10 mouse cellular contexts compared by ENCODE assay signal in the genomic region with DNA sequence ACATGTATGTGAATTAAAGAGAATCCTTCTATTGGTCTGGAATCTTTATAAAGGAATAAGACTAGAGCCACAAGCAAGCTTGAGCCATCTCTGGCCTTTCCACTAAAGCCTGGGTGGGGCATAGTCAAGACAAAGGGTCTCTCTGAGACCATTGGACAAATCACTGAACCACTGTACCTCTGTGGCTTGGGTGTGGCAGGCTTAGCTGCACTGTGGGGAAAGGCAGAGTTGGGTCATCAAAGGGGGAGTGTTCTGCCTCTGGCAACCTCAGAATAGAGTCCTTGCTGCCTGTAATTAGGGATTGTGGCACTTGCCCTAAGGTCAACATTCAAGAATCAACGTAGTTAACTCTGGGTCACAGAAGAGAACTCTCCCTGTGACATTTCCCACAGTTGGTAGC. TPM values are rescaled to one million over a fixed set of nuclear protein-coding genes. Genes with fewer than 3 reads are reported as not detected.
DNase-seq lines count a peak whose midpoint lies in the region; ATAC-seq lines count a peak whose summit lies in the region.
"Had no signal": no experiment of that assay in that cellular context is flagged by ENCODE, and none has a peak within 500 bp of the region (broad histone marks: within the 10 kb centered on the region; RNA-seq: fewer than 3 reads in every experiment).

No protein-coding gene starts in this region.

- peak overlapping the region; percentile 27 for H3K9ac ChIP-seq in liver, embryonic 13.5 days

- DNase-seq in spleen, postnatal 36 days (ENCODE audit: low spot score in 2 of 2) = peak; percentile 78 to 80
- DNase-seq in spleen, postnatal 14 days (ENCODE audit: low spot score in 2 of 2) = no peak
- no peak for DNase-seq in liver, embryonic 13.5 days
- no peak for DNase-seq in layer of hippocampus, adult 9-11 months
- DNase-seq in left cerebral cortex, adult 18-20 months (ENCODE audit: low spot score in 2 of 2) = no peak
- DNase-seq in urinary bladder, postnatal 4 days (ENCODE audit: low spot score in 2 of 2) = no peak
- DNase-seq: cerebellum, adult 18-20 months; gastrocnemius, postnatal 25 days had no signal

- H3K27me3 ChIP-seq in erythroblast, embryonic 14.5 days (ENCODE audit: control insufficient read depth) = no peaks in the 10 kb centered on the region
- H3K27me3 ChIP-seq in liver, embryonic 13.5 days = no peaks in the 10 kb centered on the region

- peak overlapping the region; percentile 75 for H3K4me3 ChIP-seq in erythroblast, embryonic 14.5 days (replicated peaks)
- H3K4me3 ChIP-seq in liver, embryonic 13.5 days (replicated peaks) = no peak overlapping the region

- no peak for ATAC-seq in erythroblast, adult 5-6 weeks (replicated peaks; ENCODE audit: low FRiP score, poor library complexity, severe bottlenecking)
- ATAC-seq in liver, embryonic 13.5 days (ENCODE audit: low read depth) = no peak

- no peaks in the 10 kb centered on the region for H3K9me3 ChIP-seq in erythroblast, embryonic 14.5 days (ENCODE audit: control insufficient read depth, low read length)
- no peaks in the 10 kb centered on the region for H3K9me3 ChIP-seq in liver, embryonic 13.5 days (replicated peaks)

- H3K4me1 ChIP-seq in erythroblast, embryonic 14.5 days (ENCODE audit: control insufficient read depth) = peaks cover 97% of the 10 kb centered on the region
- H3K4me1 ChIP-seq in liver, embryonic 13.5 days (replicated peaks) = peaks cover 93% of the 10 kb centered on the region

- peaks cover 7% of the 10 kb centered on the region for H3K36me3 ChIP-seq in erythroblast, embryonic 14.5 days (ENCODE audit: control insufficient read depth)
- H3K36me3 ChIP-seq in liver, embryonic 13.5 days = no peaks in the 10 kb centered on the region

- peak overlapping the region; percentile 76 for H3K4me2 ChIP-seq in liver, embryonic 13.5 days

- H3K27ac ChIP-seq in liver, embryonic 13.5 days = peak overlapping the region; percentile 84

- WGBS in liver, embryonic 13.5 days (ENCODE audit: insufficient replicate concordance) = 62% methylated on average over 1 of the region's 1 CpGs

RNA-seq across cellular contexts. Expression of a gene that starts 18.2 kb away (rescaled TPM):
- polyA plus RNA-seq in erythroblast, embryonic 14.5 days (2012) = 1.2 and 1.8 TPM in 2 replicates
- total RNA-seq in erythroblast, adult 5-6 weeks (2015; ENCODE audit: low replicate concordance) = 10.0 and 11.3 TPM in 2 replicates
- total RNA-seq in erythroblast, adult 5-6 weeks (2017; ENCODE audit: low replicate concordance) = 9.5 and 11.2 TPM in 2 replicates
- polyA plus RNA-seq in liver, embryonic 13.5 days (2015; fragmentation: Nextera tagmentation; extraction: Ambion mirVana) = 7.3 and 10.0 TPM in 2 replicates
- 100 to 1,000 TPM; 126 to 146 TPM for total RNA-seq in left cerebral cortex, adult 18-20 months (2021)

RNA-seq across cellular contexts. Expression of a gene that starts 56.6 kb away (rescaled TPM):
- polyA plus RNA-seq in erythroblast, embryonic 14.5 days (2012) = not detected in 2 replicates
- 0.38 TPM in 1 of 2 replicates, not detected in the other for total RNA-seq in erythroblast, adult 5-6 weeks (2015; ENCODE audit: low replicate concordance)
- total RNA-seq in erythroblast, adult 5-6 weeks (2017; ENCODE audit: low replicate concordance) = not detected in 2 replicates
- 0.05 TPM in 1 of 2 replicates, not detected in the other for polyA plus RNA-seq in liver, embryonic 13.5 days (2015; fragmentation: Nextera tagmentation; extraction: Ambion mirVana)
- total RNA-seq in left cerebral cortex, adult 18-20 months (2021) = 1 to 10 TPM; 2.2 to 2.7 TPM

Comparison
In these comparisons a context has a peak if more than half of its experiments do, and no peak if none do; other contexts are left out.
1. DNase-seq: peak in spleen, postnatal 36 days (2 of 2); none in spleen, postnatal 14 days (0 of 2), liver, embryonic 13.5 days (single experiment), layer of hippocampus, adult 9-11 months (single experiment), left cerebral cortex, adult 18-20 months (0 of 2) and urinary bladder, postnatal 4 days (0 of 2).
2. RNA of a gene that starts 18.2 kb away (total RNA-seq): 126 to 146 TPM in left cerebral cortex, adult 18-20 months; 9.5 to 11.3 TPM in erythroblast, adult 5-6 weeks; every median in the first group is over 10 times any median in the second.